Mouse (Mus musculus) spleen, postnatal 14 days (tissue): Measurements from ENCODE around the gene Dynlt1c.
"Not testable (repeated sequence)": the region's sequence is repeated elsewhere in the genome, so short reads cannot be mapped to it uniquely, and the experiment has no call there.

Source experiments
- DNase-seq, 2 experiments: peaks; one replicate each; pipeline ENCODE4 v3.0.0; 2021 to 2022; ENCODE audit warnings: low spot score in 2 of 2

The Dynlt1c gene

DNA sequence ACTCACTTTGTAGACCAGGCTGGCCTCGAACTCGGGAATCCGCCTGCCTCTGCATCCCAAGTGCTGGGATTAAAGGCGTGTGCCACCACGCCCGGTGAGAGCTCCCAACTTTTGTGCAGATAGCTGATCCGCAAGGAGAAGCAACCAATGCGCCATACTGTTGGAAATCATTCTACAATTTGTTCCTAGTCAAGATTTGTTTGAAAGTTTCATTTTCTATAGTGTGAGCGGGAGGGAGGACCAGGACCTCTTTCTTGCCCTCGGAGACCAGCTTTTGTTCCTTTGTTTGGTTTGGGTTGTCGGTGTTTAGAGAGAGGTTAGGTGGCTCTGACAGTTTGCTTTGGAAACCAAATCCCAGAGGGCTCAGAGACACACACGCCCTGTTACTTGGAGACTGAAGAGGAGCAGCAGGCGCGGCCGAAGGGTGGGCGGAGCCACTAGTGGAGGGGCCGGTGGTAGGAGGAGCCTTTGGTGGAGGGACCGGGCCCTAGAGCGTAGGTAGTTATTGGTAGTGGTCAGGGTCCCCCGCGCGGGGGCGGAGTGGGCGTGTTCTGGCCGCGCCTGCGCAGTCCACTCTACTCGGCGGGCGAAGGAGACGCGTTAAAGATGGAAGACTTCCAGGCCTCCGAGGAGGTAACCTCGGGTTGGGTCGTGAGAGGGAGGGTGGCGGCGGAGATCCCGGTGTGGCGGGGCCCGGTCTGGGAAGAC is at the start of gene Dynlt1c:
TSS of gene Dynlt1c (plus strand) at position 468 of the 708 bp plus-strand sequence.
- DNase-seq: peak; percentile 48 to 53

DNA sequence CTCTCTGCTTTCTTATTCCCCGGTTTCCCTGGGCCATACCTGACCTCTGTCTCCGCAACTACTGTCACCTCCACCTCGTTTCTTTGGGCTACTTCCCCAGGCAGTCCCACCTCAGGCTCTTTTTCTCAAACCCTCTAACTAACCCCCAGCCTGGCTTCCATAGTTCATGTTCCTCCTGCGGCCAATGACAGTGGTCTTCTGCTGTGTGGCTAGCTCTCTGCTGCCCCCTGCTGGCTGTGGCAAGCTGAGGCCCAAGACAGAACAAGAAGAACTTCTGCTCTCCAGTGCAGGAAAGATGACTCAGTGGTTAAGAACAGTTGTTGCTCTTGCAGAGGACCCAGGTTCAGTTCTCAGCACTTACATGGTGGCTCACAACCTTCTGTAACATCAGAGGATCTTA is 47.7 kb upstream of the Dynlt1c start:
- DNase-seq: not testable (repeated sequence)

DNA sequence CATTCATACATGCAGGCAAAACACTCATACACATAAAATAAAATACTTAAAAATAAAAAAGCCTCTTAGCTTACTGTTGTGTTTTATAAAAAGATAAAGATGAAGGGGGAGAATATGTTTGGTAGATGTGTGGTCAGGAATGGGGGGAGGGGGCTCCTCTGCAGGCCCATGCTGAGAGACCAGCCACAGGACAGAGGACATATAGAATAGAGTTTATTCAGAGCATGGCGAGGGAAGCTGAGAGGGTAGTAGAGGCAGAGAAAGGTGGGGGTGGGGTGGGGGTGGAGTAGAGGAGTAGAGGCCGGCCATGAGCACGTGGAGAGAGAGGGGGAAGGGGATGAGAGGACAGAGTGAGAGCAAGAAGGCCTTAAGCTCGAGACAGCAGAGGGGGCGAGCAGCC is 47.2 kb upstream of the Dynlt1c start:
- DNase-seq: not testable (repeated sequence)

DNA sequence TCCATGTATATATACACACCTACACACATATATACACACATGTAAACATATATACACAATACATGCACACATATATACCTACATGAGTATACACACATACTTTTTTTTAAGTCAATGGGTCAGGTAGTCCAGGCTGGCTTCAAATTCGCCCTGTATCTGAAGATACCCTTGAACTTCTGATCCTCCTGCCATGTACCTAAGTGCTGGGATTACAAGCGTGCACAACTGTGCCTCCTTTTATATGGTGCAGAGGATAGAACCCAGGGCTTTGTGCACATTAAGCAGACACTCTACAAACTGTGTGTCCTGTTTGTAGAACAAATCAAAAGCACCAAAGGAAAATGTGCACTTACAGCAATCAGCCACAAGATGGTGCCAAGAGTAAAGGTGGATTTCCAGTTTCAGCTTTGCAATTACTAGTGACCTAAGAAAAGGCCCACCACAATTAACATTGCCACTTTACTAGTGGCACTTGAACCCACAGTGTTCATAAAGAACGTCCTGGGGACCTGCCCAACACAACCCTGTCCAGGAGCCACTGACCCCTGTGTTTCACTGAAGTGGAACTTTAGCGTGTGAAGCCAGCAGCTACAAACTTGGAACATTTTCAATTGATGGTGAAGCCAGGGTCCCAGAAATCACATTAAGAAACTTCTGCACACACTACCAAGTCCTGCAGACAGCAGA is 41.9 kb upstream of the Dynlt1c start:
- not testable (repeated sequence) for DNase-seq

DNA sequence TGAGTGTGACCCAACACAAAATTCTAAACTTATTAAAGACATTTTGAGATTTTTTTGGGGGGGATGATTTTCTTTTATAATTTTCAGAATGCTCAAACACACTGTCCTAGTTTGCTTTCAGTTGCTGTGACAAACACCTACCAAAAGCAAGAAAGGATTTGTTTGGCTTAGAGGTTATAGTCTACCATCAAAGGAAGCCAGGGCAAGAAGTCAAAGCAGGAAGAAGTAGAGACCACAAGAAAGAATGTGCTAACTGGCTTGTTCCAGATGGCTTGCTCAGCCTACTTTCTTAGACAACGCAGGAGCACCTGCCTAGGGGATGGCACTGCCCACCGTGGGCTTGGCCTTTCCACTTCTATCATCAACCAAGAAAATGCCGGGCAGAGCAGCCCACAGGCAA is 36.6 kb upstream of the Dynlt1c start:
- DNase-seq: not testable (repeated sequence)

DNA sequence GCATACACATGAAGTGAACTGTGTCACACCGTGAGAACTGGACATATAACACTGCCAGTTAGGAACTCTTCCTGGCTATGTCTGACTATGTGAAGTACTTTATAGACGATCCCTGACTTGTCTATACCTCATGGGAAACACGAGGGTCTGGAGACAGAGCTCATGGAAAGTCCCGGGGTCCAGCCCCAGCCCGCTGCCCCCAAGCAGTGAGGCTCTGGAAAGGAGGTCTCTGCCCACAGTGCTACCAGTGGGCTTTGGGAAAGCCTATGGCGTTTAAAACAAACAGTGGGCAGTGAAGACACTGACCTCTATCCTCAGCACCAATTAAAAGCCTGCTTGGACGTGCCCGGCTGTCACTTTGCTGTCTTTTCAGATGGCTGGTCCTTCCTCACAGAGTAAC is 33.6 kb upstream of the Dynlt1c start:
- DNase-seq: not testable (repeated sequence)

DNA sequence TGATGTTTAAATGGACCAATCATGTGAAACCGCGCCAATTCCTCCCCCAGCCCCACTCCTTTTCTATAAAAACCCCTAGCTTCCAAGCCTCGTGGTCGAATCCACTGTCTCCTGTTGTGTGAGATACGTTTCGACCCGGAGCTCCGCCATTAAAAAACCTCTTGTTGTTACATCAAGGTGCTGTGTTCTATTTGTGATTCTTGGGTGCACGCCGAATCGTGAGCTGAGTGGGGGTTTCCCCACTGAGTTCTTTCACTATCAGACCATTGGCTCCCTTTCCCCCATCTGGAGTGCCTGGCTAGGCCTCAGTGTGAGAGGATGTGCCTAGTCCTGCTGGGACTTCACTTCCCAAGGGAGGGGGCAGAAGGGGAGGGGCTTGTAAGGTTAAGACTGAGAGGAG is 30.2 kb upstream of the Dynlt1c start:
- not testable (repeated sequence) for DNase-seq

DNA sequence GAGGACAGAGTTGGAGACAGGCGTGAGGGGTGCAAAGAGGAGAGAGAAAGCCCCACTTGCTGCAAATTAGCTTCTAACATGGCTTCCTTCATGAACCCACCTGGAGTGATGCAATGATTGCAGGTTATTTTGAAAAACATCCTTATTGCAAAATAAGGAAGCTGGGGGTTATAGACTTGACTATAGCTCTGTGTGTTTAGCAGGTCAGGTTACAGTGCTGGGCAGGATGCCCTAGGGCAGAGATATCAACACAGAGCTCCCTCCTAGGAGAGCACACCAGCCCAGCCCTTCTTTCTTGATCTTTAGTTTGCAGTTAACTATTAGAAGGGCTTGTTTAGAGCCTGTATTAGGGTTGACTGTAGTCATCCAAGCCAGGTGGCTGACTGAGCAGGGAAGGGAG is 29.3 kb upstream of the Dynlt1c start:
- DNase-seq: not testable (repeated sequence)

DNA sequence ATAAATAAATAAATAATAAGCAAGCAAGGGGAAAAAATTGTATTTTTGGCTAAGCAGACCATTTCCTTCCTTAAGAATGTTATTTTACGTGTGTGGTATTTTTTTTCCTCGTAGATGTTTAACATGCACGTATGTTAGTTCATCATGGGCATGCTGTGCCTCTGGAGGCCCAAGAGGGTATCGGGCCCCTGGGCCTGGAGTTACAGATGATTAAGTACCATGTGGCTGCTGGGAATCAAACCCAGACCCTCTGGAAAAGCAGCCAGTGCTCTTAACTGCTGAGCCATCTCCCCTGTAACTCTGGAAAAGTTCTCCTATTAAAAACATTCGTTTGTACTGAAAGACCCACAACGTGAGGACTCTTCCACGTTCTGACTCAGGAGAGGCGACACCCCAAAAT is 26.1 kb upstream of the Dynlt1c start:
- DNase-seq: not testable (repeated sequence)

DNA sequence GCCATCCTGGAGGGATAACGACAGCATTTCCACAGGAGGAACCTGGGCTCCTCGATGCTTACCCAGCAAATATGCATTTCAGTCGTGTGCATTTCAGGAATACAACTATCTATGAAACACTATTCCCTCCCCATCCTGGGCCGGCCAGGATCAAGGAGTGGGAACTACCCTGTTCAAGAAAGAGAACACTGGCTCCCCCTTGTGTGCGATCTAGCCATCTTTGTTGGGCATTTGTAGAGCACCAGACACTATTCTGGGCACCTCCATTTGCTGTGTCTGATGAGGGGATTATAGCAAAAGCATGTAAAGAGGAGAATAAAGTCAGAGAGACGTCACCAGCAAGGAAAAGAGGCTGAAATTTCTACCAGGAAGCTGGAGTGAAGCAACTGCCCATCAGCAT is 12.8 kb upstream of the Dynlt1c start:
- not testable (repeated sequence) for DNase-seq

DNA sequence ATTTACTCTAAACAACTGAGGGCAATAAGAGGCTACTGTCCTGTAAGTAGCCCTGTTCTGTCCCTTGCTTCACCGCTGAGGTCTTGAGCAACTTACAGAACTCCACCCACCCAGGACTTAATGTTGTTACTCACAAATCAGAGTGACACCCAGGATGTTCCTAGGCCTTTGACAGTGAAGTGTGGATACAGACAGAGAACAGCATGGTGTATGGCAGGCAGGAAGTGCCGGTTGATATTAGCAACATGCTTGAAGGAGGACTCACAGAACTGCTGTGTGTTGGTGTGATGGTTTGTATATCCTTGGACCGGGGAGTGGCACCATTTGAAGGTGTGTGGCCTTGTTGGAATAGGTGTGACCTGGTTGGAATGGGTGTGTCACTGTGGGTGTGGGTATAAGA is 9.4 kb upstream of the Dynlt1c start:
- DNase-seq: not testable (repeated sequence)

DNA sequence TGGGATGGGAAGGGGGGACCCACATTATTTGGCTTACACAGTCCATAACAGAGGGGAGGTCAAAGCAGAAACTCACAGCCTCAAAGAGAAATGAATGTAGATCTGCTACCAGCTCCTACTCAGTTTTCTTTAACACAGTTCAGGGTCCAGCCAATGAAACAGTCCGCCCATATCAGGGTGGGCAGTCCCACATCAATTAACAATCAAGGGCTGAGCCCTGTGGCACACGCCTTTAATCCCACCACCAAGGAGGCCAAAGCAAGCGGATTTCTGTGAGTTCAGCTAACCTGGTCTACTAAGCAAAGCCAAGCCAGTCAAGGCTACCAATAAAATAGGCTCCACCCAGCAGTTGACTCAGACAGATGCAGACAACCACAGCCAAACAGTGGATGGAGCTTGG is 7.6 kb upstream of the Dynlt1c start:
- not testable (repeated sequence) for DNase-seq

DNA sequence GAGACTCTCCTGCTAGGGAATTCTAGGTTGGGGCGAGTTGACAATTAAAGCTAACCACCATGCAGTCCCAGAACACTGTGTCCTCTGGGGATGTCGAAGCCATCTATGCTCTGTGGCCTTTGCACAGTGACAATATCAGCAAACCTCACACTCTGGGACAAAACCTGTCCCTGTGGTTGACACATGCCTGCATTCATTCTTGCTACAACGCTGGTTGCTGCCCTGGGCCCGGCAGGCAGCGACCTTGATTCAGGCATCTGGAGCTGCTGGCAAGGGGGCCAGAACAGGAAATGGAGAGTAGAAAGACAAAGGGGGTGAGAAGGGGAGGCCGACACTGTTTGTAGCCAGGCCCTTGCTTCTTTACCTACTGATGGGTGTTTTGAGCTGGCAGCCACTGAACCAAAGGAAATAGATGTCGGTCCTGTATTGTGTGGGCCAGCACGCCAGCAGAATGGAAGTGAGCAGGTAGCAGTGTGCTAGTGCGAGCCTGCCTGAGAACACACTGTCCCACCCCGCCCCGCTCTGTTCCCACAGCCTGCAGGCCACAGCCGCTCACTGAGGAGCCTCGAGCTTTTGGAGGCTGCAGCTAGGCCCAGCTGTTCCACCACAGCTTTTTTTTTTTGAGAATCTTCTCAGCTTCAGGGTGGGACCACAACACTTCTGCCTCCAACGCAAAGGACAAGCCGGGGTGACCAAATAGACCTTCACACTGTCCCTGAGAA is 5.5 kb upstream of the Dynlt1c start:
- DNase-seq: not testable (repeated sequence)

DNA sequence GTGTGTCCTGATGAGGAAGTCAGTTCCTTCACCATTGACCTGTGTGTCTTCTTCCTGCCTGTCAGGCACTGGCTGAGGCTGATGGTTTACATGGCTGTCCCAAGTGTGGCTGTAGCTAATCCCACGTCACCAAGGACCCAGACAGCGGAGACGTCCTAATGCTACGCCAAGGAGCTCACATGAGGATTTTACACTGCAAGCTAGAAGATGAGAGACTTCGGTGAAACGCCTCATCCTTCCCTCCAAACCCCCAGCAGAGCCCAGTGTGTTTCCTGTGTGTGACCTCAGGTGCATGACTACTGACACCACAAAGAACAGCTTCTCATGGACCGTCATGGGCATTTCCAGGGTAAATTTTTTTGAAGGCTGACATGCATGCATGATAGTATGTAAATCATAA is 3.1 kb upstream of the Dynlt1c start:
- DNase-seq: not testable (repeated sequence)

DNA sequence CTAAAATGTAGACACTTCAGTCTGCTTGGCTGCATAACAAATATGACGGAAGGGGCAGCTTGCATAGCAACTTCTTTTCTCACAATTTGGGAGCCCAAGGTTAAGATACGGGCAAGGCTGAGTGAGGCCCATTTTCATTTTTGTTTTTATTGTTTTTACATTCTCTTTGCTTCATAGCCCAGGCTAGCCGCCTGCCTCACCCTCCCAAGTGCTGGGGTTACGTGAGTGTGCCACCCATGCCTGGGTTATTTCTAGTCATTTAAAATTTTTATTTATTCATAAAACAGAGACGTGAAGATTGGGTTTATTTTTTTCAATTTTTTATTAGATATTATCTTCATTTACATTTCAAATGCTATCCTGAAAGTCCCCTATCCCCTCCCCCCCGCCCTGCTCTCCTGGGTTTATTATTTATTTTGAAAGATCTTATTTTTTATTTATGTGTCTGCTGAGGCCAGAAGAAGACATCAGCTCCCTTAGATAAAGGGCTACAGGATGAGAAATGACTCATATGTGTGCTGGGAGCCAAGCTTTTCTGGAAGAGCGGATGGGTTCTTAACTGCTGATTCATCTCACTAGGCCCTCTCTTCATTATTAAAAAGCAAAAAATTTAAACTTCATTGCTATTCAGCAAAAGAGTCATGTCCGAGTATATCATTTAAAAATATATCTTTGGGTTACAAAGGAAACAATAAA is 1.1 kb upstream of the Dynlt1c start:
- DNase-seq: not testable (repeated sequence)

DNA sequence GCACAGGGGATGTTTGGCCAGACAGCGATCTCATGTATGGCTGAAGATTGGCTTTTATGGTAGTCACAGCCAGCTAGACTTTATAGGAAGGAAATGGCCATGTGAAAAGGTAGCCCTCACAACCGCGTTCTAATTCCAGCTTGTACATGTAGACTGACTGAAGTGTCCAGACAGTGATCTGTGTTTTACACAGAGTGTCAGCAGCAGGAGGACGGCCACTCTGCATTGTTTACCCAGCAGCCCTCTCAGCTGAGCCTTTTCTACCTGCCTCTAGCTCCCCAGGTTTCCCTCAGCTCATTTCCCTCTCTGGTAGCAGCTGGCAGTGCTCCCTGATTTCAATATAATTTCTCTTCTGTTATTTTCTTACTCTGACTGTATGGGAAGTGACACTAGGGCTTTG is 734 bp downstream of the Dynlt1c start:
- not testable (repeated sequence) for DNase-seq

DNA sequence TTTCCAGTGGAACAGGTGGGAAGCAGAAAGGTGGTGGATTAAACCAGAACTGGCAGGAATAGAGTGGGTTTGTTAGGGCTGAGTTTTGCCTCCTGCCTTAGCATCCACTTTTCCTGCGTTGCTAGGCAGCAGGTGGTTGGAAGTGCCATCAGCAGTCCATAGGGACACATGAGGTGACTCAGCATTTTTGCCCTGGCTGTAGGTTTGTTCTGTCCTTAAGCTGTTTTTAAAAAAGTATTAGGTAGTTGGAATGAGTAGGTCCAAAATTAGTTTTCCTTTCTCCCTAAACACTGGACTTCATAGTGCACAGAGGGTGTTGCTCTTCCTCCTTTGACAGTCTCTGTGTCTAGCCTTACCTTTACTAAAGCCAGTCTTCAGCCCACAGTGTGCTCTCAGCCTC is 3.9 kb downstream of the Dynlt1c start:
- DNase-seq: not testable (repeated sequence)

DNA sequence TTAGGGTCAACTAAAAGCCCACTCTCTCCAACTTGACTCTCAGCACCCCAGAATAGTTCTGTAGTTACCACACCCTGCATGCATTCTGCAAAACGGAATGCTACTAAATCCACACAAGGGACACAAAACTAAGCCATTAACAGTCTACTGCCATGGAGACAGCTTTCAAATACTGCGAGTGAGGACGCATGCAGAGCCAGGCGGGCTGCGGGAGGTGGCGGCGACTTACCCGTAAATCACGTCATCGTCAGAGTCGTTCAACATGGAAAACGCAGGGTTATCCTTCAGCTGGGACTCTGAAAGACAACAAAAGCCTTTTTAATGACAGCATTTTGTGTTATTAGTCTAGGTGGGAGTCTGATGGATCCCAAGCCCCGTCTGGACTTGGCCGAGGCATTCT is 12.1 kb downstream of the Dynlt1c start:
- not testable (repeated sequence) for DNase-seq

DNA sequence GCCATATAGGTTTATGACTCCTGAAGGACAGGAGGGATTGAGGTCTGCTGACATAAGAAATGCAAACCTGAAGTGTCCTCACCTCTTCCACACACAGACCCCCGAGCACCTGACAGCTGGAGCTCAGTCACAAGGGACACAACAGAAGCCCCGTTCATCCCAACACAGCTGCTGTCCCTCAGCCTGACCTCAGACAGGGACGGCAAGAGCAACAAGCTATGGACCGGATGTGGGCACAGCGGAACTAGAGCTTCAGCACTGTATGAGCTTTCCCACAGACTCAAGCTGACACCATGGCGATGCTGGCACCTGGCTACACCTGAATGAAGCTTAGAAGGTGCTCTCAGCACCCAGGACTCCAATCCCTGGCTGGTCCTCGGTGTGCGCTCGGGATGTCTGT is 12.8 kb downstream of the Dynlt1c start:
- DNase-seq: not testable (repeated sequence)

DNA sequence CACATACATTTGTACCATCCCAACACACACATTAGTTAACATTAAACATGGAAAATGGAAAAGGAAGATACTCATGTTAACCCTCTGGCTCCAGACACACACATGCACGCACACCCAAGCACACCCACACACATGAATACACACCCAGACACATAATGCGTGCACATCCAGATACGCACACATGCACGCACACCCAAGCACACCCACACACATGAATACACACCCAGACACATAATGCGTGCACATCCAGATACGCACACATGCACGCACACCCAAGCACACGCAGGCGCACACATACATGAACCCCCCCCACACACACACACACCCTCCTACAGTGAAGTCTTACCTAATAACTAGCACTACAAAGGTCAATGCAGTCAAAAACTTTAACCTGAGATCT is 15.3 kb downstream of the Dynlt1c start:
- not testable (repeated sequence) for DNase-seq

DNA sequence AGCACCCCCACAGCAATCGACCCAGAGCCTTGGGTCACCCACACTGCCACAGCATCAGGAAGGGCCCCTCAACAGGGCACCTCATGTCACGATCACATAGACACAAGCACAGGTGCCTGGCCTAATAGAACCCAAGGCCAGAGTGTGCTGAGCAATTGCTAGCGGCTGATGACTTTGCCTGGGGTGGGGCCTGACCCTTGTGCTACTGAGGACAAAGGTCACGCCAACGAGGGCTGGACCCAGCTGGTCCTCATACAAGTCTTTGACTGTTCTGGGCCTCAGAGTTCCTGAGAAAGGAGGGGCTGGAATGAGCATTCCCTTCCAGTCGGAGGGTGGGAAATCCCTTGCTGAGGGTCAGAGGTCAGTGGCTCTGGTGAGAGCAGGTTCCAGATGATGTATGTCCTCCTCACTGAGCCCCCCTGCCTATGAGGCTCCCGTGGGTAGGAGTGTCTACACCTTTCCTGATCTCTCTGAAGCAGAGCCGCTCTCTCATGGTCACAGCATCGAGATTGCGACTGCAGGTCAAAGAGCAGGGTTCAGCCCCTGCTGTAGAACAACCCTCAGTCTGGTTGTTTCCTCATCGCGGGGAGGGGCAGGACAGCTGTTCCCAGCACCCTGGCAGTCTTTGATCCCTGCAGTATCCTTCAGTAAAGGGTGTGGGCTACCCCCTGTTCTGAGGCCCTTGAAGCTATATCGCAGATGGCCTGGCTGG is 16.4 kb downstream of the Dynlt1c start:
- not testable (repeated sequence) for DNase-seq
